Mouse (Mus musculus): ENCODE measurements around the gene Slc22a4. TPM values are rescaled to one million over a fixed set of nuclear protein-coding genes. Genes with fewer than 3 reads are reported as not detected.
"Not testable (repeated sequence)": the region's sequence is repeated elsewhere in the genome, so short reads cannot be mapped to it uniquely, and the experiment has no call there.

Slc22a4 gene
- polyA plus RNA-seq, 1 experiment from 2014 or later = 3.4 TPM

GRCm38 (mm10) chr11:54032872-54033271 is 5.0 kb upstream of the Slc22a4 start:
- not testable (repeated sequence) for DNase-seq (ENCODE audit: low spot score); H3K4me1 ChIP-seq (replicated peaks; ENCODE audit: control insufficient read depth, insufficient read depth, low read length); H3K27ac ChIP-seq; H3K4me2 ChIP-seq (replicated peaks); H3K9ac ChIP-seq; ATAC-seq (ENCODE audit: low FRiP score); H3K27me3 ChIP-seq (ENCODE audit: control insufficient read depth, insufficient read depth, low read length); H3K36me3 ChIP-seq (replicated peaks; ENCODE audit: control insufficient read depth, insufficient read depth); H3K4me3 ChIP-seq (replicated peaks; ENCODE audit: low read length); H3K9me3 ChIP-seq (ENCODE audit: control insufficient read depth, low read length)
- 100% methylated on average over 1 of the region's 3 CpGs for WGBS

GRCm38 (mm10) chr11:54028997-54029396 is 1.1 kb upstream of the Slc22a4 start:
- no peaks in the 10 kb centered on the region for H3K36me3 ChIP-seq (replicated peaks; ENCODE audit: control insufficient read depth, insufficient read depth)
- H3K9ac ChIP-seq = peak overlapping the region; percentile 75; the same call in 1 of the 2 replicates
- H3K4me2 ChIP-seq (replicated peaks) = peak overlapping the region; percentile 99
- peak overlapping the region; percentile 55; the same call in 1 of the 2 replicates for H3K4me3 ChIP-seq (replicated peaks; ENCODE audit: low read length)
- 75% methylated on average over 4 of the region's 4 CpGs for WGBS
- no peaks in the 10 kb centered on the region for H3K9me3 ChIP-seq (ENCODE audit: control insufficient read depth, low read length)
- no peak for ATAC-seq (ENCODE audit: low FRiP score)
- no peak overlapping the region for H3K27ac ChIP-seq
- H3K27me3 ChIP-seq (ENCODE audit: control insufficient read depth, insufficient read depth, low read length) = peaks cover 16% of the 10 kb centered on the region; the same call in 1 of the 2 replicates
- H3K4me1 ChIP-seq (replicated peaks; ENCODE audit: control insufficient read depth, insufficient read depth, low read length) = peaks cover 6% of the 10 kb centered on the region; the same call in 1 of the 2 replicates
- no peak for DNase-seq (ENCODE audit: low spot score)

- Histone ChIP-seq H3K27ac (no peak overlapping the region), H3K4me1 (replicated peaks; ENCODE audit: control insufficient read depth, insufficient read depth, low read length) (peaks cover 6% of the 10 kb centered on the region; the same call in 1 of the 2 replicates), H3K4me3 (replicated peaks; ENCODE audit: low read length) (peak overlapping the region; percentile 55), H3K9ac (peak overlapping the region; percentile 75), H3K4me2 (replicated peaks) (peak overlapping the region; percentile 99), H3K9me3 (ENCODE audit: control insufficient read depth, low read length) (no peaks in the 10 kb centered on the region), H3K27me3 (ENCODE audit: control insufficient read depth, insufficient read depth, low read length) (peaks cover 16% of the 10 kb centered on the region; the same call in 1 of the 2 replicates), H3K36me3 (replicated peaks; ENCODE audit: control insufficient read depth, insufficient read depth) (no peaks in the 10 kb centered on the region)
- DNase-seq (ENCODE audit: low spot score) = peak; percentile 33
- 15% methylated on average over 31 of the region's 31 CpGs for WGBS
- 0 out of 2 replicates have a peak, but pooled peaks have one; percentile 17 for ATAC-seq (ENCODE audit: low FRiP score)
Measured at GRCm38 (mm10) chr11:54027131-54028043, 503 bp downstream of the Slc22a4 start.

- H3K4me3 ChIP-seq (replicated peaks; ENCODE audit: low read length) = no peak overlapping the region
- no peak overlapping the region for H3K9ac ChIP-seq
- no peak for ATAC-seq (ENCODE audit: low FRiP score)
- no peak for DNase-seq (ENCODE audit: low spot score)
- no peaks in the 10 kb centered on the region for H3K36me3 ChIP-seq (replicated peaks; ENCODE audit: control insufficient read depth, insufficient read depth)
- H3K27me3 ChIP-seq (ENCODE audit: control insufficient read depth, insufficient read depth, low read length) = peaks cover 16% of the 10 kb centered on the region; the same call in 1 of the 2 replicates
- no peaks in the 10 kb centered on the region for H3K9me3 ChIP-seq (ENCODE audit: control insufficient read depth, low read length)
- peaks cover 6% of the 10 kb centered on the region; the same call in 1 of the 2 replicates for H3K4me1 ChIP-seq (replicated peaks; ENCODE audit: control insufficient read depth, insufficient read depth, low read length)
- 0 out of 2 replicates have a peak overlapping the region, but pooled peaks have one; percentile 99 for H3K4me2 ChIP-seq (replicated peaks)
- 90% methylated on average over 1 of the region's 1 CpGs for WGBS
- no peak overlapping the region for H3K27ac ChIP-seq
Measured at GRCm38 (mm10) chr11:54026491-54027041, 1.3 kb downstream of the Slc22a4 start.

GRCm38 (mm10) chr11:54021396-54022093 is 6.3 kb downstream of the Slc22a4 start:
- WGBS = 81% methylated on average over 5 of the region's 5 CpGs

GRCm38 (mm10) chr11:54018893-54019732 is 8.8 kb downstream of the Slc22a4 start:
- DNase-seq (ENCODE audit: low spot score) = no peak
- Histone ChIP-seq H3K4me2 (replicated peaks) (no peak overlapping the region), H3K4me3 (replicated peaks; ENCODE audit: low read length) (no peak overlapping the region), H3K27ac (no peak overlapping the region), H3K9me3 (ENCODE audit: control insufficient read depth, low read length) (no peaks in the 10 kb centered on the region), H3K36me3 (replicated peaks; ENCODE audit: control insufficient read depth, insufficient read depth) (no peaks in the 10 kb centered on the region), H3K27me3 (ENCODE audit: control insufficient read depth, insufficient read depth, low read length) (no peaks in the 10 kb centered on the region), H3K9ac (no peak overlapping the region), H3K4me1 (replicated peaks; ENCODE audit: control insufficient read depth, insufficient read depth, low read length) (no peaks in the 10 kb centered on the region)
- ATAC-seq (ENCODE audit: low FRiP score) = no peak
- WGBS = 83% methylated on average over 3 of the region's 3 CpGs

More at GRCm38 (mm10) chr11:54021396-54022093, 6.3 kb downstream of the Slc22a4 start:
- H3K36me3 ChIP-seq (replicated peaks; ENCODE audit: control insufficient read depth, insufficient read depth) = no peaks in the 10 kb centered on the region
- H3K9me3 ChIP-seq (ENCODE audit: control insufficient read depth, low read length) = no peaks in the 10 kb centered on the region
- no peak for ATAC-seq (ENCODE audit: low FRiP score)
- no peak for DNase-seq (ENCODE audit: low spot score)
- H3K4me1 ChIP-seq (replicated peaks; ENCODE audit: control insufficient read depth, insufficient read depth, low read length) = no peaks in the 10 kb centered on the region
- H3K27ac ChIP-seq = no peak overlapping the region
- 0 out of 2 replicates have a peak, but pooled peaks cover 2% of the 10 kb centered on the region for H3K27me3 ChIP-seq (ENCODE audit: control insufficient read depth, insufficient read depth, low read length)
- H3K4me3 ChIP-seq (replicated peaks; ENCODE audit: low read length) = no peak overlapping the region
- no peak overlapping the region for H3K4me2 ChIP-seq (replicated peaks)
- H3K9ac ChIP-seq = no peak overlapping the region

- Histone ChIP-seq H3K9me3 (ENCODE audit: control insufficient read depth, low read length) (no peaks in the 10 kb centered on the region), H3K4me1 (replicated peaks; ENCODE audit: control insufficient read depth, insufficient read depth, low read length) (no peaks in the 10 kb centered on the region), H3K4me3 (replicated peaks; ENCODE audit: low read length) (no peak overlapping the region), H3K9ac (no peak overlapping the region), H3K4me2 (replicated peaks) (no peak overlapping the region), H3K27me3 (ENCODE audit: control insufficient read depth, insufficient read depth, low read length) (no peaks in the 10 kb centered on the region), H3K36me3 (replicated peaks; ENCODE audit: control insufficient read depth, insufficient read depth) (no peaks in the 10 kb centered on the region), H3K27ac (no peak overlapping the region)
- DNase-seq (ENCODE audit: low spot score) = no peak
- ATAC-seq (ENCODE audit: low FRiP score) = no peak
- 86% methylated on average over 4 of the region's 4 CpGs for WGBS
Measured at GRCm38 (mm10) chr11:54017596-54017995, 10.3 kb downstream of the Slc22a4 start.

- 71% methylated on average over 8 of the region's 8 CpGs for WGBS
- Histone ChIP-seq H3K9ac (no peak overlapping the region), H3K27ac (no peak overlapping the region), H3K4me3 (replicated peaks; ENCODE audit: low read length) (no peak overlapping the region), H3K9me3 (ENCODE audit: control insufficient read depth, low read length) (no peaks in the 10 kb centered on the region), H3K36me3 (replicated peaks; ENCODE audit: control insufficient read depth, insufficient read depth) (no peaks in the 10 kb centered on the region), H3K27me3 (ENCODE audit: control insufficient read depth, insufficient read depth, low read length) (no peaks in the 10 kb centered on the region), H3K4me2 (replicated peaks) (no peak overlapping the region), H3K4me1 (replicated peaks; ENCODE audit: control insufficient read depth, insufficient read depth, low read length) (no peaks in the 10 kb centered on the region)
- no peak for DNase-seq (ENCODE audit: low spot score)
- ATAC-seq (ENCODE audit: low FRiP score) = no peak
Measured at GRCm38 (mm10) chr11:54016051-54016450, 11.8 kb downstream of the Slc22a4 start.
